Mouse (Mus musculus) heart, adult 2 months (tissue): ENCODE measurements at regions not wholly inside any gene's neighbourhood (a gene's known extent, or its start where the extent isn't known, plus 50 kb on each side); places are given as distances from the start of the nearest gene placed in this dataset.

Source experiments
- DNase-seq, 2 experiments: peaks; one replicate each; pipeline ENCODE4 v3.0.0; 2021
- H3K27ac ChIP-seq: fragments of 200-600 bp; 2 replicates; pipeline ENCODE4 v1.8.1; 2022
- H3K27me3 ChIP-seq: fragments of 200-500 bp; 2 replicates; pipeline ENCODE4 v1.6.1; 2012; ENCODE audit warnings: mild to moderate bottlenecking, low read length, inconsistent platforms, mixed read lengths; ENCODE audit not compliant: control insufficient read depth, insufficient read depth
- H3K36me3 ChIP-seq: fragments of 200-500 bp; 2 replicates; pipeline ENCODE4 v1.6.1; 2012; ENCODE audit warnings: low read length, inconsistent platforms; ENCODE audit not compliant: control insufficient read depth, insufficient read depth
- H3K4me1 ChIP-seq: fragments of 200-500 bp; 2 replicates; pipeline ENCODE4 v1.6.1; 2011; ENCODE audit warnings: low read length; ENCODE audit not compliant: control insufficient read depth, insufficient read depth
- H3K4me3 ChIP-seq: fragments of 200-600 bp; 2 replicates; pipeline ENCODE4 v1.8.1; 2022
- H3K79me2 ChIP-seq: fragments of 200-500 bp; replicated peaks from 2 replicates; pipeline ENCODE4 v1.6.1; 2012; ENCODE audit warnings: mild to moderate bottlenecking, inconsistent platforms, low read length, moderate library complexity, mixed read lengths; ENCODE audit not compliant: control insufficient read depth, insufficient read depth
- H3K9ac ChIP-seq: fragments of 200-500 bp; 2 replicates; pipeline ENCODE4 v1.6.1; 2012; ENCODE audit warnings: low read depth, mild to moderate bottlenecking, control low read depth, inconsistent platforms, low read length, mixed read lengths
- CTCF ChIP-seq: fragments of 200-600 bp; IDR thresholded peaks from 2 replicates; pipeline ENCODE4 v1.8.1; 2022; ENCODE audit warnings: antibody characterized with exemption, mild to moderate bottlenecking, moderate library complexity
- EP300 ChIP-seq: fragments of 200-500 bp; IDR thresholded peaks from 2 replicates; pipeline ENCODE4 v1.6.1; 2011; ENCODE audit warnings: low read depth, low read length, control low read depth; ENCODE audit not compliant: insufficient read depth
- POLR2A ChIP-seq: fragments of 200-500 bp; IDR thresholded peaks from 2 replicates; pipeline ENCODE4 v1.6.1; 2011; ENCODE audit warnings: mild to moderate bottlenecking, low read depth, low read length, control low read depth; ENCODE audit not compliant: insufficient read depth
- WGBS: fragments of 180-500 bp; shearing (Covaris S2); methylation state at CpG from one replicate; pipeline ENCODE4 v1.1.7; 2018; 5-methylcytosine and 5-hydroxymethylcytosine counted together
- intact Hi-C: fragments of 180-260 bp; cut with DNase I; formaldehyde crosslinking; loops from one replicate; pipeline ENCODE4 v1.15.1; 2025

DNA sequence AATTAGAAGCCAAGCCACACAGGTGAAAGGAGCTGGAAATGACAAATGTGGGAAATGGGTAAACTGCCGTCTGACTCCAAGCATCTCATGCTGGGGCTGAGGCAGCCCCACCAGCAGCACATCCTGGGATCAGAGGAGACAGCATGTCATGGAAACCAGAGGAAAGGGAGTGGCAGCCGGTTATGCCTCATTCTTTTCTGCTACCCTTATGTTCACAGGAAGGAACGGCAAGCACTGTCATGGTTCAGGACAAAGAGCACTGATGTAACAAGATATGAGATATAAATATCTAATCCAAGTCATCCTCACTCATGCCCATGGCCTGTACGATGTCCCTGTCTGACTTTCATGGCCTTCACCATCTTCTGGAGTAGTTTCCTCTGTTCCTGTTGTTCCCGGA is 125.2 kb upstream of the Tnfaip3 start:
- Histone ChIP-seq H3K27ac (no peak overlapping the region), H3K36me3 (no peaks in the 10 kb centered on the region), H3K27me3 (no peaks in the 10 kb centered on the region), H3K79me2 (no peaks in the 10 kb centered on the region), H3K4me3 (no peak overlapping the region), H3K9ac (no peak overlapping the region), H3K4me1 (no peaks in the 10 kb centered on the region)
- intact Hi-C loops: no loop called here
- DNase-seq: no peak
- 58% methylated on average over 5 of the region's 5 CpGs for WGBS
- no peak for TF ChIP-seq POLR2A
- TF ChIP-seq EP300: no peak
- TF ChIP-seq CTCF: no peak

DNA sequence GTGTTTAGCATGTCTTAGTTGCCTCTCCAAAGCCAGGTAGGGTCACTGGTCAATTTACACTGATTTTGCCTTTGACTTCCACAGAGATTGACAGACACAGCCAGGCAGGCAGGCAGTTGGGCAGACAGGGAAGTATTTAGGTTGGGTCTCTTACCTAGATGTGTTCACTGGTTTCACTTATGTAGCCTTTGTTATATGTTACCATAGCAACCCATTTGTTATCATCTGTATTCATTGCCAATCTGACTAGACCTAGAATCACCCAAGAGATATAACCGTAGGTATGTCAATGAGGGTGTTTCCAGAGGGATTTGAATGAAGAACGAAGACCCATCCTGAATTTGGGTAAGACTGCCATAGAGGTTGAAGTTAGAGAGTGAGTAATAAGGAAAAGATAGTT is 123.8 kb upstream of the Tnfaip3 start:
- H3K9ac ChIP-seq: no peak overlapping the region
- no peaks in the 10 kb centered on the region for H3K27me3 ChIP-seq
- no peak overlapping the region for H3K4me3 ChIP-seq
- 80% methylated on average over 2 of the region's 2 CpGs for WGBS
- TF ChIP-seq CTCF (no peak), EP300 (no peak), POLR2A (no peak)
- no peaks in the 10 kb centered on the region for H3K4me1 ChIP-seq
- no peak for DNase-seq
- no peak overlapping the region for H3K27ac ChIP-seq
- intact Hi-C loops: no loop called here
- H3K79me2 ChIP-seq: no peaks in the 10 kb centered on the region
- H3K36me3 ChIP-seq: no peaks in the 10 kb centered on the region

DNA sequence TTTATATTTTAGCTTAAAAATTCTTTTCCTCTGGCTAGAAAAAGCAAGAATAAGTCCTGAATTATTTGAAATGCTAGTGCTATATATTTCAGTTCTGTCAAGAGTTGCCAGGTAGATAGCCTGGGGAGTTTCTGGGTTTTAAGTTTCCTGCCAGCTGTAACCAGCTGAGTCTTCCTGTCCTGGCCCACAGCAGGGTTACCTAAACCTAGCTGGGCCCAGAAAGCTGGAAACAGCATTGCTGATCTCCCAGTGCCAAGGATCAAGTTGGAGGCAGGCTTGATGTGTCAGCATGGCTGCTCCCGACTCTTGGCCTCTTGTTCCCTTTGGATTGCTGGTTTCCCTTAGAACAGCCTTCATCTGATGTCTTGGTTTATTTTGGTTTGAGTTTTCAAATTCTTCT is 122.8 kb upstream of the Tnfaip3 start:
- TF ChIP-seq CTCF (no peak), POLR2A (no peak), EP300 (no peak)
- Histone ChIP-seq H3K27ac (no peak overlapping the region), H3K79me2 (no peaks in the 10 kb centered on the region)

DNA sequence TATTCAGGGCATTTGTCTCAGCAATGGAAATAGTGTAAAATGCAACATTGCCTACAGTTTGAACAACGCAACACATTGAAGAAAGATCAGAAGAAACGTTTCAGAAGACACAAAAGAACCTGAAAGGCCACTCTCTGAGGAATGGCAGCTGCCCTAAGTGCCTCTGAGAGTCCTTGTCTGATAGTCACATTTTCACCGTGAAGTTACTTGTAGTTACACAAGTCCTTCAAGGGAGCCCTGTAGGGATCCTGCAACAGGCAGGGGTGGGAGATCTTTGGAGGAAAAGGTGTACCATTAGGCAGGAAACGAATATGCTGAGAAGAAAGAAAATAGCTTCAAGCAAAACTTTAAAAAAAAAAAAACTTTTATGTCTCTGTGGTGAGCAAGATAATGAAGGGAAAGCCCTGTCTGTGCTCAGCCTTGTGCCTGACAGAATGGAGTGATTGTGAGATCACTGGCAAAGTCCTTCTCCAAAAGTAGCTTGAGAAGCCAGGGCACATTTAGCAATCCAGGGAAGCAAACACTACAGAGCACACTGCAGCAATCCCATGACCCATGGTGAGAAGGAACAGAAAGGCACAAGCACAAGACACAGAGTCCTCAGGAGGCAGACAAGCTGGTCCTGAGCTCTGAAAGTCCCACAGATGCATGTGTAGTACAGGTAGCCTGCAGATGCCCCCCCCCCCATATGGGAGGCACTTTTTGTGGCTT is 112.3 kb upstream of the Tnfaip3 start:
- 63% methylated on average over 4 of the region's 4 CpGs for WGBS
- TF ChIP-seq POLR2A (no peak), EP300 (no peak), CTCF (no peak)
- Histone ChIP-seq H3K4me1 (peaks cover 4% of the 10 kb centered on the region), H3K27ac (no peak overlapping the region), H3K27me3 (no peaks in the 10 kb centered on the region), H3K9ac (no peak overlapping the region), H3K4me3 (no peak overlapping the region), H3K36me3 (no peaks in the 10 kb centered on the region), H3K79me2 (no peaks in the 10 kb centered on the region)
- intact Hi-C loops: no loop called here
- no peak for DNase-seq

More for the DNA sequence above, 122.8 kb upstream of the Tnfaip3 start:
- no peak for DNase-seq
- Histone ChIP-seq H3K9ac (no peak overlapping the region), H3K4me3 (no peak overlapping the region), H3K27me3 (no peaks in the 10 kb centered on the region), H3K36me3 (no peaks in the 10 kb centered on the region), H3K4me1 (no peaks in the 10 kb centered on the region)
- WGBS: 88% methylated on average over 1 of the region's 1 CpGs
- intact Hi-C loops: no loop called here

DNA sequence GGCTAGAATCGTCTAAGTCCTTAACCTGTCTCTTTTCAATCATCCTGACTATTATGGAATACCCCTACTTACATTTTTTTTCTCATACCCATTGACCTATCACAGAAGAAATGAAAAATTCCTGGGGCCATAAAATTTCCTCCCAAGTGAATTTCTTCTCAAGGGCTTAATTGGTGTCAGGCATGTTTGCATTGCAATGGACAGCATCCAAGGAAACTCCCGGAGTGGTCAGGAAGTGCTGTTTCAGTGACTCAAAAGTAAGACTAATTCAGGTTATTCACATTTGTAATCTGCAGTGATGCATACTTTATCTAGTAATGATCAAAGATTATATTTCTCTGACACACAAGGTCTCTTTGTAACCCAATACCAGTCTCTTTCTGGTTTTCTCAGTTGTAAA is 111.5 kb upstream of the Tnfaip3 start:
- intact Hi-C loops: no loop called here
- Histone ChIP-seq H3K36me3 (no peaks in the 10 kb centered on the region), H3K9ac (no peak overlapping the region), H3K79me2 (no peaks in the 10 kb centered on the region), H3K27ac (no peak overlapping the region), H3K4me1 (peaks cover 6% of the 10 kb centered on the region), H3K27me3 (no peaks in the 10 kb centered on the region), H3K4me3 (no peak overlapping the region)
- DNase-seq: no peak
- 32% methylated on average over 2 of the region's 2 CpGs for WGBS
- TF ChIP-seq POLR2A (no peak), CTCF (no peak), EP300 (no peak)

DNA sequence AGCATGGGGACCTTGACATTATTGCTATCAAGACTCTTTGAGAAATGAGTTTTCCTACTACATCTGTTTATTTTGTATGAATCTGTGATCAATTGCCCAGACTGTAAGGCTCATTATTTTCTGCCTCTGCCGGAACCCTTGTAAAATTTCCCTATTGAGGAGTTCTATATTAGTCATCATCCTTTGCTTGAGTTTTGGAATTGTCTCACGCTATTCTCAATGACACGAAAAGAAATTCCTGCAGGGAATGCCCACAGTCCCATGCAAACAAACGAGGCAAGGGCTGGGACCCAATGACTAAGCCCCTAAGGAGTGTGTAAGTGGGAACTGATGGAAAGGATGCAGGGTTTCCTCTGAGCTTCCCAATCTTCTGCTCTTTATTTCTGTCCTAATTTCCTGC is 111.0 kb upstream of the Tnfaip3 start:
- no peak overlapping the region for H3K4me3 ChIP-seq
- 43% methylated on average over 4 of the region's 4 CpGs for WGBS
- no peaks in the 10 kb centered on the region for H3K79me2 ChIP-seq
- H3K4me1 ChIP-seq: peaks cover 6% of the 10 kb centered on the region
- H3K9ac ChIP-seq: no peak overlapping the region
- H3K27me3 ChIP-seq: no peaks in the 10 kb centered on the region
- DNase-seq: no peak
- TF ChIP-seq EP300 (no peak), CTCF (no peak), POLR2A (no peak)
- no peaks in the 10 kb centered on the region for H3K36me3 ChIP-seq
- intact Hi-C loops: no loop called here
- no peak overlapping the region for H3K27ac ChIP-seq
